Mouse (Mus musculus): ENCODE data around the gene Smarca5. TPM values are rescaled to one million over a fixed set of nuclear protein-coding genes. Genes with fewer than 3 reads are reported as not detected.
"Not testable (repeated sequence)": the region's sequence is repeated elsewhere in the genome, so short reads cannot be mapped to it uniquely, and the experiment has no call there.

Smarca5 gene
- 30.5 and 36.5 TPM in 2 replicates for total RNA-seq (2014; rRNA removed)
- 23.8 and 28.9 TPM in 2 replicates for polyA plus RNA-seq (2015; fragmentation: Nextera tagmentation; extraction: Ambion mirVana)

DNA sequence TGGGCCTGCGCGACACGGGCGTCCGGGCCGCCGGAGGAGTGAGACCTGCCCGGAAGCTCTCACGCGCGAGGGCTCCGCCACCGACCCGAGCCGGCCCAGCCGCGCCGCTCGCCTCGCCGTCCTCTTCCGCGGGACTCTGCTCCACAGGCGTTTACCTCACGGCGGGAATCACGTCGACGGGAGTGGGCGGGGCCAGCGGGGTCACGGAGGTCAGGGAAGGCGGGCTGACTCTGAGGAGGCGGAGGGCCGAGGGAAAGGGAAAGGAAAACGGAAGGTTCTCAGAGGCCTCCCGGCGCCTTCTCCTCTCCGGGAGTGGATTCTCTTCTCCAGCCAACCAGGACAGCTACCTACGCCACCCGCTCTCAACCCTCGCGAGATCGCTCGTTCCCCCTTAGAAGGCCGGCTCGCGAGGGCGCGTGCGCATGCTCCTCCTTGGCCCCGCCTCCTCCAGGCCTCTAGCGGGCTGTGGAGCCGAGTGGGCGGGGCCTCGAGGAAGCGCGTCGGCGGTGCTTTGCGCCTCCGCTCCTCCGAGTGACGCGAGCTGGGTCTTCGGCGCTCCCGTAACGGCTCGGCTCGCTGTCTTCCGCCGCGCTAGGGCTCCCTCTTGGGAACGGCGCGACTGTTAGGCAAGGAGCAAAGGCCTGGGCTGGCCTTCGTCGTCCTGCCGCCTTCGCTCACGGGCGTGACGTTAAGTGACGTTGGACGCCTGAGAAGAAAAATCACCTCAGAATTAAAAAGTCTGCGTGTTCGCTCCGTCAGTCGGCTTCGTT is at the start of gene Smarca5:
Gene Smarca5 (minus strand): TSS at position 343 of the 770 bp plus-strand sequence.
- peak; percentile 42; the same call in 1 of the 2 replicates for TF ChIP-seq CTCF (IDR thresholded peaks at IDR 0.05)
- not testable (repeated sequence) for H3K36me3 ChIP-seq (ENCODE audit: insufficient read depth, low read length); H3K4me1 ChIP-seq (ENCODE audit: insufficient read depth, low read length); H3K27me3 ChIP-seq (ENCODE audit: insufficient read depth, low read length); H3K9me3 ChIP-seq (ENCODE audit: low read length)
- ATAC-seq (ENCODE audit: low FRiP score) (peak; percentile 97), DNase-seq (ENCODE audit: low spot score) (peak; percentile 93)
- 2% methylated on average over 71 of the region's 91 CpGs for WGBS
- H3K4me3 ChIP-seq (ENCODE audit: low read depth, low read length): peak within 1 kb of the TSS; percentile 75
- H3K4me2 ChIP-seq (ENCODE audit: low read depth, low read length, poor library complexity, severe bottlenecking): peak within 1 kb of the TSS; percentile 64
- H3K27ac ChIP-seq (ENCODE audit: low read depth, low read length): peak within 1 kb of the TSS; percentile 89
- H3K9ac ChIP-seq (replicated peaks; ENCODE audit: low read length, poor library complexity, severe bottlenecking): peak within 1 kb of the TSS; percentile 67

DNA sequence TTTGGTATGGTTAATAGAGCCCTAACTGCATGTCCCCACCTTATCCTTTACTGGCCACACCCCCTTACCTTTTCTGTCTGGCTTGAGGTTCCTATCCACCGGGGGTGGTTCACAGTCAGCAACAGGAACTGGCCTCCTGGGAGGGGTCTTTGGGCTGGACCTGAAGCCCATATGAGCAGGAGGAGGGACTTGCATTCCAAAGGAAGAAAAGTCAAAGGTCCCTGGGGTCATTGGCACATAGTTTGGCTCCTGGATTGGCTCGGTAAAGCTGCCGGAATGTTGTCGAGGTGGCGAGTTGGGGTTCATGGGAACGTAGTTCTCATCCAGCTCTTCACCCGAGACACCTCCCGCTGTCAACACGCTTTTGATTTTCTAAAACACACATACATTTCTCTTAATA is 45.3 kb upstream of the Smarca5 start:
- Histone ChIP-seq H3K4me2 (ENCODE audit: low read depth, low read length, poor library complexity, severe bottlenecking) (no peak overlapping the region), H3K9ac (replicated peaks; ENCODE audit: low read length, poor library complexity, severe bottlenecking) (no peak overlapping the region), H3K9me3 (ENCODE audit: low read length) (no peaks in the 10 kb centered on the region), H3K4me3 (ENCODE audit: low read depth, low read length) (no peak overlapping the region), H3K27ac (ENCODE audit: low read depth, low read length) (no peak overlapping the region), H3K36me3 (ENCODE audit: insufficient read depth, low read length) (0 out of 2 replicates have a peak, but pooled peaks cover 3% of the 10 kb centered on the region), H3K27me3 (ENCODE audit: insufficient read depth, low read length) (no peaks in the 10 kb centered on the region), H3K4me1 (ENCODE audit: insufficient read depth, low read length) (no peaks in the 10 kb centered on the region)
- no peak for DNase-seq (ENCODE audit: low spot score)
- ATAC-seq (ENCODE audit: low FRiP score): no peak
- 90% methylated on average over 9 of the region's 9 CpGs for WGBS
- no peak for TF ChIP-seq CTCF (IDR thresholded peaks at IDR 0.05)

DNA sequence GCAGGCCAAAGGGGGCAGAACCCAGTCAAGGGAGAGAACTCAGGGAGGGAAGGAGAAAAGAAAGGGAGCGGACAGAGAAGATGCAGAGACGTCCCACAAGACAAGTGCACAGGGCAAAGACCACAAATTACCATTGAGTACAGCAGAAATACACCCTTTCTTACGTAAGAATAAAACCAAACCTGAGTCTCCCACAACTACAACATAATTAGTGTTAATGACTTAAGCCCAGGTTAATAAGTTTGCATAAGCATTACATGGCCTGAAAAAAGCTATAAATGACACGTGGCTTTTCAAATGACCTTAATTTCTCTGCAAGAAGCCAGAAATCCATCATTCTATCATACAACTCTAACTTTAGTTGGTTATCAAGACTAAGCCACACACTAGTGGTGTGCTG is 44.0 kb upstream of the Smarca5 start:
- H3K9ac ChIP-seq (replicated peaks; ENCODE audit: low read length, poor library complexity, severe bottlenecking): no peak overlapping the region
- no peaks in the 10 kb centered on the region for H3K9me3 ChIP-seq (ENCODE audit: low read length)
- H3K4me3 ChIP-seq (ENCODE audit: low read depth, low read length): no peak overlapping the region
- WGBS: 98% methylated on average over 4 of the region's 4 CpGs
- TF ChIP-seq CTCF (IDR thresholded peaks at IDR 0.05): no peak
- H3K27ac ChIP-seq (ENCODE audit: low read depth, low read length): no peak overlapping the region
- DNase-seq (ENCODE audit: low spot score) (no peak), ATAC-seq (ENCODE audit: low FRiP score) (no peak)
- H3K4me1 ChIP-seq (ENCODE audit: insufficient read depth, low read length): no peaks in the 10 kb centered on the region
- H3K27me3 ChIP-seq (ENCODE audit: insufficient read depth, low read length): no peaks in the 10 kb centered on the region
- no peak overlapping the region for H3K4me2 ChIP-seq (ENCODE audit: low read depth, low read length, poor library complexity, severe bottlenecking)
- H3K36me3 ChIP-seq (ENCODE audit: insufficient read depth, low read length): 0 out of 2 replicates have a peak, but pooled peaks cover 3% of the 10 kb centered on the region

DNA sequence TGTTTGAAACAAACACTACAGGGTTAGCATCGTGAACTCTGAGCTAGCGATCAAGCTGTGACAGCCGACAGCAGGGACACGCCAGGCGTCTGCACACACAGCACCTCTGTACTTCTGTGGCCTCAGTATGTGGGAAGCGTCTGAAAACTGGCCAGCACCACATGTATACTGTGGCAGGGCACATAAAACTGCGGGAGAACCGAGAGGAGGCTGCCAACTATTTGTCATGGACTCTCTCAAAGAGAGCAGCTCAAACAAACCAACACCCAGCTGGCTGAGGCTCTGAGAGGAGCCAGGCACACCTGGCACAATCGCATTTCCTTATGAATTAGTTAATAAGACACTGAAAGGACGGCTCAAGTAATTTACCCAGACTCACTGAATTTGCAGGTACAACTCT is 42.0 kb upstream of the Smarca5 start:
- no peaks in the 10 kb centered on the region for H3K9me3 ChIP-seq (ENCODE audit: low read length)
- H3K27ac ChIP-seq (ENCODE audit: low read depth, low read length): no peak overlapping the region
- H3K4me3 ChIP-seq (ENCODE audit: low read depth, low read length): no peak overlapping the region
- H3K9ac ChIP-seq (replicated peaks; ENCODE audit: low read length, poor library complexity, severe bottlenecking): no peak overlapping the region
- H3K4me1 ChIP-seq (ENCODE audit: insufficient read depth, low read length): no peaks in the 10 kb centered on the region
- 52% methylated on average over 10 of the region's 10 CpGs for WGBS
- no peak overlapping the region for H3K4me2 ChIP-seq (ENCODE audit: low read depth, low read length, poor library complexity, severe bottlenecking)
- TF ChIP-seq CTCF (IDR thresholded peaks at IDR 0.05): no peak
- 0 out of 2 replicates have a peak, but pooled peaks cover 3% of the 10 kb centered on the region for H3K36me3 ChIP-seq (ENCODE audit: insufficient read depth, low read length)
- DNase-seq (ENCODE audit: low spot score) (peak; percentile 55), ATAC-seq (ENCODE audit: low FRiP score) (no peak)
- no peaks in the 10 kb centered on the region for H3K27me3 ChIP-seq (ENCODE audit: insufficient read depth, low read length)

DNA sequence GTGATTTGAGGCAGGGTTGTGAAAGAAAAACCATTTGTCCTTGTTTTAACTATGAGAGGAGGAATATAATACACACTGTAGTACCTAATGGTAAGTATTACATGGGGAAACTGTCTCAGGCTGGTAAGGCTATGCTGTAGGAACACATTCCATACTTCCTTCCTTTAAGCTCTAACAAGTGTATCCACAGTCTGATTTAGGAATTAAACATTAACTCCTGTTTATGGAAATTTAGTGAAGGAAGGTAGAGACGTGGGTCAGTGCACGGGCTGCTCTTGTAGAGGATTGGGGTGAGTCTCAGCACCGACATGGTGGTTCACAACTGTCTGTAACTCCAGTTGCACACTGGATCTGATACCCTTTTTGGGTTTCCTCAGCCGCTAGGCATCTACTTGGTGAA is 41.0 kb upstream of the Smarca5 start:
- no peak for ATAC-seq (ENCODE audit: low FRiP score)
- Histone ChIP-seq H3K4me2 (ENCODE audit: low read depth, low read length, poor library complexity, severe bottlenecking) (no peak overlapping the region), H3K36me3 (ENCODE audit: insufficient read depth, low read length) (0 out of 2 replicates have a peak, but pooled peaks cover 3% of the 10 kb centered on the region), H3K9me3 (ENCODE audit: low read length) (no peaks in the 10 kb centered on the region), H3K27me3 (ENCODE audit: insufficient read depth, low read length) (no peaks in the 10 kb centered on the region), H3K9ac (replicated peaks; ENCODE audit: low read length, poor library complexity, severe bottlenecking) (no peak overlapping the region), H3K27ac (ENCODE audit: low read depth, low read length) (no peak overlapping the region), H3K4me1 (ENCODE audit: insufficient read depth, low read length) (no peaks in the 10 kb centered on the region), H3K4me3 (ENCODE audit: low read depth, low read length) (no peak overlapping the region)
- no peak for TF ChIP-seq CTCF (IDR thresholded peaks at IDR 0.05)
- no peak for DNase-seq (ENCODE audit: low spot score)
- WGBS: 93% methylated on average over 4 of the region's 4 CpGs

DNA sequence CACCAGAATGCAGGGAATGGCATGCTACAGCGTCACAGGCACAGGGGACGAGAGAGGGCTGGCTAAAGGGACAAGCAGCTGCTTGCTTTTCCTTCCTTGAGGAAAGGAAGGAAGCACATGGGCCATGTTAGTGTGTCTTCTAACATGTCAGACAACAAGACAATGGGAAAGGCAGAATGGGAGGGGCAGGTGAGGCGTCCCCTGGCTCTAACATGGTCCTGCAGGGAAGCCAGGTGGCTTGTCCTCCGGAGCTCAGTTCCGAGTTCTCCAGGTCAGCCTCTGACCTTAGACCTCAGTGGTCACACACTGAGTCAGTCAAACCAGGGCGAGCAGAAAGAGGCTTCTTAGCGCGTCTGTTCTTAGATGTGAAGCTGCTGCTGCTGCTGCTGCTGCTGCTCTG is 37.1 kb upstream of the Smarca5 start:
- TF ChIP-seq CTCF (IDR thresholded peaks at IDR 0.05): no peak
- Histone ChIP-seq H3K27ac (ENCODE audit: low read depth, low read length) (no peak overlapping the region), H3K27me3 (ENCODE audit: insufficient read depth, low read length) (no peaks in the 10 kb centered on the region), H3K4me1 (ENCODE audit: insufficient read depth, low read length) (no peaks in the 10 kb centered on the region), H3K9me3 (ENCODE audit: low read length) (no peaks in the 10 kb centered on the region), H3K4me2 (ENCODE audit: low read depth, low read length, poor library complexity, severe bottlenecking) (no peak overlapping the region), H3K9ac (replicated peaks; ENCODE audit: low read length, poor library complexity, severe bottlenecking) (no peak overlapping the region), H3K4me3 (ENCODE audit: low read depth, low read length) (no peak overlapping the region), H3K36me3 (ENCODE audit: insufficient read depth, low read length) (no peaks in the 10 kb centered on the region)
- no peak for ATAC-seq (ENCODE audit: low FRiP score)
- no peak for DNase-seq (ENCODE audit: low spot score)
- 70% methylated on average over 8 of the region's 8 CpGs for WGBS

All from midbrain, postnatal 0 days (tissue).